Mouse (Mus musculus) lung, postnatal 0 days (tissue): ENCODE measurements around the gene Gm15557.

Source experiments
- CTCF ChIP-seq: IDR thresholded peaks from 2 replicates; pipeline ENCODE4 v1.5.1; 2016; ENCODE audit warnings: antibody characterized with exemption, mild to moderate bottlenecking
- EP300 ChIP-seq: IDR thresholded peaks from 2 replicates; pipeline ENCODE4 v1.6.1; 2016; ENCODE audit warnings: antibody characterized with exemption, mild to moderate bottlenecking, control low read depth

- TF ChIP-seq CTCF (no peak), EP300 (no peak)
Observed at GRCm38 (mm10) chr2:155940681-155941080, at the start of gene Gm15557.
